Mouse (Mus musculus) yolk sac, embryonic 10.5 days (tissue): ENCODE measurements around the gene Gm9803.

Experiments
- DNase-seq: peaks from one replicate; pipeline ENCODE4 v3.0.0-alpha.2; 2017; ENCODE audit warnings: low spot score

The Gm9803 gene

DNA sequence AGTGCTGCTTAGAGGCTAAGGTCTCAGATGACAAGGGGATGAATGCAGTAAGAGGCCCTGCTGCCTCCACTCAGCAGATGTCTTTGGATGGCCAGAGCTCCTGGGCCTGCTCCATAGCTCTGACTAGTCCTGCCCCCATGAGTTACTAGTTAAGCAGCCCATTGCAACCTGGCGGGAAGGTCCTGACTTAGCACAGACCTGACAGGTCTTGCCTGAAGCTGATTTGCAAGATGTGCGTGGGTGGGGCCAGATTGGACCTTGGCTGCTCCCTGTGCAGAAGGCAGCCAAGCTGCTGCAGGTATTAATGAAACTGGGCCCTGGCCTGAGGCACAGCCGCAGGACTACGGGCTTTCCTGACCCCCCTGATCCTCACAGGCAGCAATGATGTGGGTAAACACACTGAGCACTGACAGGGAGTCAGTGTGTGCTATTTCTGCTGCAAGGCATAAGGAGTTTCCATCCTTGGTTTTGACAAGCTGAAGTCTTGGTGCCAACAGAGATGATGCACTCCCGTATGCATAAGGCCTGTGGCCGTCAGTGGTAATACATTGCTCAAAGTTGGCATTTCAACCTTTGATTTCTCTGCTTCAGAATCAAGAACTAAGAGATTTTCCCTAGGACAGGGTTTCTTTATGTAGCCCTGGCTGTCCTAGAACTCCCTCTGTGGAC, 6.8 kb upstream of the Gm9803 start:
- DNase-seq = peak; percentile 85

DNA sequence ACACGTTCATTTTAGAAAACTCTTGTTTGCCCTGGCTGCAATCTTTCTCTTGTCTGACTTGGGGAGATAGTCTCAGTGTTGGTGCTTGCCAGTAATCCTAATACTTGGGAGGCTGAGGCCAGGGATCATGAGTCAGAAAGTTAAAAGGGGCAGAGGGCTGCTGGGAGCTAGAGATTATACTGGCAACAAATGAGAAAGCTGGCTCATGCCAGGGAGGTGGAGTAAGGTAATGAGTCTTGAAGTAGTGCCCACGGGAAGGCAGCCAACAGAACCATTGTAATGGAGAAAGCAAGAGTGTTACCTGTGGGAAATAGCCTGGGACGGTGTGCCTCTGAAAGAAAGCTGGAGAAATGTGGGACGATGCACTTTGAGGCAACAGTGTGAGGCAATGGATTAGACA, 6.0 kb upstream of the Gm9803 start:
- DNase-seq = no peak

DNA sequence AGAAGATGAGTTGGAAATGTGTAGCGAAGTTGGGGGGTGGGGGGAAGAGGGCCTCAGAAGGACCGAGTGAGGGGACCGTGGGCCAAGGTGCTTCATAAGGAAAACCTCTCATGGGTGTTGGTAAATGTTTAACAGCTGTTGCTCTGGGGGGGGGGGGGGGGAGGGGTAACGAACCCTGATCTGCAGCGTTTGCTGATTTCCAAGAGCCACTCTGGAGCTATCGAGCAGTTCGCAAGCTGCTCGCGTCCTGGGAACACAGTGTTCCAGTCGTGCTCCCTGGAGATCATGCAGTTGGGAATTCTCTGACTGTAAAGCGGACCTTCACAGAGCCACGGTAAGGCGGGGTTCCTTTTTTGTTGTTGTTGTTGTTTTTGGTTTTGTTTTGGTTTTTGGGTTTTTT, 5.5 kb upstream of the Gm9803 start:
- DNase-seq = peak; percentile 84

DNA sequence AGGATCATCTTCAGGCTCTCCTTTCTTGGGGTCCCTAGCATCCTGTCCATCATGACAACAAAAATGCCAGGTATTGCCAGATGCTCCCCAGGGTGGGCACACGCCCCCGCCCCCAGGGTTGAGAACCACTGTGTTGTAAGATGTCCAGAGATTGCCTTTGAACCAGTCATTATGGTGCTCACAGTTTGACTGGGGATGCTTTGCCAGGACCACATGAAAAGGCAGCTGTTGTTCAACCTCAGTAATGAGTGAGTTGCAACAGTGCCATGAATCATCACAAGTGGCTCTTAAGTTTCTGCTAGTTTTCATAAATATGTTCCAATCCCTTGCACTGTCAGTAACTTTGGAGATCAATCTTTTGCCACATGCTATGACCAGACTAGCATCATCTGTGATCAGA, 3.9 kb upstream of the Gm9803 start:
- no peak for DNase-seq

DNA sequence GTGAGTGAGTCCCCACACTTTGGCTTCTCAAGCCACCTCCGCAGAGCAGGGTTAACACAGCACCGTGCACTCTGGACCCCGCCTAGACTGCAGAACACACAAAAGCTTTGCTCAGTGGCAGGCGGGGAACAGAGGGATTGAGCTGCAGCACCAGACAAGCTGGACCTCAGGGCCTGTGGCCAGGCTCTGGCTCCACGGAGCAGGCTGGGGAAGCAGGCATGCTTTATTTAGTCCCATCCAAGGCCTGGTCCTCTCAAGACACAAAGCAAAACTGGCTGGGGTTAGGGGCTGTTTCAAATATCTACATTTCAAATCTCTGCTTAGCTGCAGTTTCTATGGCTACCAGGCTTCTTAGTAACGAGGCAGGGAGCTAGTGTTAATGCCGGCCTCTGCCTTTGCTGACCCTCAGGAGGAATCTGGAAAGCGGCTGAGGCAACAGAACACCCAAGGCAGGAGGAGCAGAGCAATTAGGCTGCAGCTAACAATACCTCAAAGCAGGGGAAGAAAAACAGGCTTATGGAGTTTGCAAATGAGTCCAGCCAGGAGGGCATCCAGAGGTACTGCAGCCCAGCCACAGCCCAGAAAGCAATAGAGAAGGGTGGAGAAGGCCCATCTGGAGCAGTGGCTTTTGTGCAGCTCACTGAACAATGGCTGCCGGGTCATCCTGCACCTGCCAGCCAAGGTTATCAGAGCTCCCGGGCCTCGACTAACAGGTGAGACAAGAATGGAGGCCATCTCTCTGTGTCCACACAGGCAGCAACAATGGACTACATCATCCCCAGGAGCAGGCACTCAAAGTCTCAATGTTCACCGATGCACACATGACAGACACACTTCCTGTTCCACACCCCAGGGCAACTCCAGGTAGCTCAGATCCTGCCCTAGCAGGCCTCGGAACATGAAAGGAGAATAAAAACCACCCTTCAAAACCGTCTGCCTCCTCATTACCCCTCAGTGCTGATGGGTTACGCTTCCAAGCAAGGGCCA, 3.7 kb downstream of the Gm9803 start:
- DNase-seq = peak; percentile 64

DNA sequence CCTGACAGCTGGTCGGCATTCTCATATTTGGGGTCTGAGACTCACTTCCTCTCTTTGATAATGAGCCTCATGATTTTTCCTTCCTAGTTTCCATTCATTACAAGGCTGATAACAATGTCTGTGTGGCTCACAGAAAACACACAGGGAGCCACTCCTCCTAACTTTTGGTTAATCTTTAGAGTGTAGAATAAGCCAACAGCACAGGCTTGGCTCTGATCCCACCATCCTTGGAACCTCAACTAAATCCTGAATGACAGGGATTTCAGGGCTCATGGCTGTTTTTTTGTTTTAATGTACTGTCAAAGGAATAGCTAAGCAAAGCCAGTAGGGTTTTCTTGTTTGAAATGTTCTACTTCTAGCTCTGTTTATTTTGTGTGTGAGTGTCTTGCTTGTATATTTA, 10.5 kb downstream of the Gm9803 start:
- DNase-seq = no peak

DNA sequence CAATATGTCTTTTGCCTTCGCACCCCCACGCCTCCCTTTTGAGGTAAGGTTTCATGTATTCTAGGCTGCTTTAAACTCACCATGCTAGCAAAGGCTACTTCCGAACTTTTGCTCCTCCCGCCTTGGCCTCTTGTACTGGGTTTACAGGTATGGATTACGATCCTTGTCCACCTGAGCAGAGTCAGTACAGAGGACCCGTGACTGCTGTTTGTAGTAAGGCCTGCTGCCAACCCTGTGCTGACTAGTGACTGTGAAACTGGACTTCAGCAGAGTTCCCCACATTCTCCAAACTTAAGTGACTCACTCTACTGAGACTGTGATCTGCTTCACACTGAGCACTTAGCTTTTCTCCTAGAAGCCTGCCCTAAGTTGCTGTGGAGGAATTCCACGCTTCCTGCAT, 13.8 kb downstream of the Gm9803 start:
- DNase-seq = no peak

DNA sequence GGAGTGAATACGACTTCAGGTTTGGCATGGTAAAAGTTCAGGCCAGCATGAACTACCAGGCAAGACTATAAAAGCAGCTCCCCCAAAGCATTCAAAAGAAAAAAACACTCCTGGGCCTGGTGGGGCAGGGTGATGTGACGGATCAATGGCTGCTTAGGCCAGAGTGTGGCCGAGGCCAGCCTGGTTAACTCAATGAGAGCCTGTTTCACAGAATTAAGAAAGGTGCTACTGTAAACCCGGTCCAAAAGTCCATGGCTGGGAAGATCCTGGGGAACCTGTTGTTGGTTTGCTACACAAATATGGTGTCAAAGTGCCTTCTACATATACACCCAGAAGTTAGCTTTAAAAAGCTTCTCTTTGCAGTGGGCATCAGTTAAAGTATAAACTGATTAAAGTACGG, 14.9 kb downstream of the Gm9803 start:
- DNase-seq = no peak

DNA sequence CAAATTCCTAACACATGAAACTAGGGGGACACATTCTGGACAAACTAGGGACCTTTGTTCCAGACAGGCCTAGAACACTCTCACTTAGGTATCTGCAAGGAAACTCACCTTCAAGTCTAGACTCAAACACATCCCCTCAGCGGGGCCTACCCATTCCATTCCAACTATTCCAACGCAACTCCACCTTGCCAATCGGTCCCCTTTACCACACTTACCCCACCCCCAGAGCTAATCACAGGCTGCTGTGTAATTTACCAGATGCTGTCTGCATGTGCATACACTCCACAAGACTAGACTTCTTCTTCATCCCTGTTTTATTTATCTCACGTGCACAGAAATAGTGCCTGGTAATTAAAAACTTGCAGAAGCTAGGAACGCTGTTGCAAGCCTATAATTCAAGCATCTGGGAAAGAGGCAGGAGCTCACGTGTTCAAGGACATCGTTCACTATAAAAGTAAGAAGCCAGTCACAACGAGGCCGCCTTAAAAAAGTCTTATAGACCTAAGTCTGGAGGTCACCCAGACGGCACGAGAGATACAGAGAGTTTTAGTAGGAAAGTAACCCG, 15.9 kb downstream of the Gm9803 start:
- no peak for DNase-seq

DNA sequence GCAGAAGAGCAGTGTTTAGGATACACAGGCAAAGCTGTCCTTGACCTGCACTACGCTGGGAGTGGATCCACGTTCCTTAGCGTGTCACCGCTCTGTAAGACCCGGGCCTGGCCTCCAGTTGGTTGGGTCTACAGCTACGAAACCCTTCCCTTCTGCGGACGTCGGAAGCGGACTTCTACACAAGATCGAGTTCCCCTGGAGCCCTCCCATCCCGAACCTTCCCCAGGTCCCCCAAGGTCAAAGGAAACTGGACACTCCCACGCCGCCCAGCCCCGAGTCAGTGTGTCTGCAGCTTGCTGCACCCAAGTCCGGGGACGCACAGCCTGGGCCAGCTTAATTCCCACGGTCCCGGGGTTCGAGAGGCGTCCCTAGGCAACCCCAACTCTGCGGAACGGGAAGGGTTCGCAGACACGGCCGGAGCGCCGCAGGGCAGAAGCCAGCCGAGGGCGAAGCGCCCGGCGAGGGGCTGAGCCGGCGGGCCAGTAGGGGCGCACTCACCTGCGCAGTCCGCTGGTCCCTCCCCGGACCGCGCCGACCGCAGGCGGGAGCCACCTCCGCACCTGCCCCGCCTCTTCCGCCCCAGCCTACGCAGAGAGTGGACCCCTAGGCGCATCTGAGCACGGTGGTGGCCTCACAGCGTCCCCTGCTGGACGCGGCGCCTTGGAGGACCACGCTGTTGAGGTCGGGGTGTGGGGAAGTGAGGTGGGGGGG, 16.7 kb downstream of the Gm9803 start, which contains the start of gene 1700021F05Rik:
TSS of gene 1700021F05Rik (minus strand) at position 553 of the 711 bp plus-strand sequence.
- peak; percentile 94 for DNase-seq

DNA sequence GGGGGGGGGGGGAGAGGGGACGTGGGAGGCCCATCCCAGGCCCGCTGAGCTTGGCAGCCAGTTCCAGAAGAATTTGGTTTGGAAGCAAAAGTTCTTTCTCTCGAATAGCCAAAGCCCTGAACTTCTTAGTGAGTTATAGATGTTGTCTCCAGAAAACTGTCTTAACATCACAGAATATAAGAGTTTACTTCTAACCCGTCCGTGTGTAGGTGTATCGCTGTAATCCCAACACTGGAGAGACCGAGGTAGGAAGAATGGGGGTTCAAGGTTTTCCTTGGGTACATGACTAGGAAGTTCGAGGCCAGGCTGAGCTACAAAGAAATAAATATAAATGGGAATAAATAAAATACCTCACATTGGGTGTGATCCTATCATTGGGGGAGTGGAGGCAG, 17.3 kb downstream of the Gm9803 start:
- DNase-seq = no peak

DNA sequence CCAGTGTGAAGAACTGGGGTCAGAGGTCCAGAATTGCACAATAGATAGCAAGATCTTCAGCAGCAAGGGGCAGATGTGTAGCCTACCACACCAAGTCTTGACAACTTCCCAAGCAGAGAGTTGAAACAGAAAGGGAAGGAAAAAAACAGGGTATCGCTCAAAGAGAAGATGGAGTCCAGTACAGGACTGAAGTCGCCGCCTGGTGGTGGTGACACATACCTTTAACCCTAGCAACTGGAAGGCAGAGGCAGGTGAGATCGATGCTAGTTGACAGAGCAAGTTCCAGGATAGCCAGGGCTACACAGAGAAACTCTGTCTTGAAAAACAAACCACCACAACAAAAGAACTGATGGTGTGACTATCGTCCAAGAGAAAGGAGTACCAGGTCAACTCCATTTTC, 25.5 kb downstream of the Gm9803 start:
- peak; percentile 28 for DNase-seq

DNA sequence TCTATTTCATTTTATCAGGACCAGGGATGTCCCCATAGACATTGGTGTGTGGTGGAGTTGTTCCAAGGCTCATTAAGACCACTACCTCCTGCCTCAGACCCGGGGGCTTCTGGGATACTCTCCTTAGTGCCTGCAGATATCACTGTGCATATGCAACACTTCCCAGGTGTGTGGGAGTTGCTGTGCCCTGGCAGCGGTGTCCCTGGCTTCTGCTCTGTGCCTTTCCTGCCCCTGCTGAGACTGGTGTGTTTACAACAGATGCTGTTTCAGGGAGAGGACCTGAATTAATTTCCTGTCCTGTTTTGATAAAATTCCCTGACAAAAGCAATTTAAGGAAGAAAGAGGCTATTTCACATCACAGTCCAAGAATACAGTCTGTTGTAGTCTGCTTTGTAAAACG, 27.0 kb downstream of the Gm9803 start:
- no peak for DNase-seq

DNA sequence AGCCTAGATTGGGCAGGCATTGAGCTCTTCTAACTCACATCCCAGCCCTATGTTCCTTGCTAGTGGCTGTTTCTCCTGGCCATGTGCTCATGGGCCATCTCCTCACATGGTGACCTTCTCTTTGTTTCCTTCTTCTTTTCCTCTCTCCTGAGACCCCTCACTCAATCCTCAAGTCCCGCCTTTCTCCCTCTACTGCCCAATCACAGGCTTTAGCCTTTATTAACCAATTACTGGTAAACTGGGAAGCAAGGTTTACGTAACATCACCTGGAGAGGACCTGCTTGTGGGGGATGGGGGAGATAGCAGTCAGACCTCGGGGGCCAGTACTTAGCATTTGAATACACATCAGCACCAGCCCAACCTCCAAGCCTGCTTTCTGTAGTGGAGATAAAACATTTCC, 27.5 kb downstream of the Gm9803 start:
- no peak for DNase-seq

DNA sequence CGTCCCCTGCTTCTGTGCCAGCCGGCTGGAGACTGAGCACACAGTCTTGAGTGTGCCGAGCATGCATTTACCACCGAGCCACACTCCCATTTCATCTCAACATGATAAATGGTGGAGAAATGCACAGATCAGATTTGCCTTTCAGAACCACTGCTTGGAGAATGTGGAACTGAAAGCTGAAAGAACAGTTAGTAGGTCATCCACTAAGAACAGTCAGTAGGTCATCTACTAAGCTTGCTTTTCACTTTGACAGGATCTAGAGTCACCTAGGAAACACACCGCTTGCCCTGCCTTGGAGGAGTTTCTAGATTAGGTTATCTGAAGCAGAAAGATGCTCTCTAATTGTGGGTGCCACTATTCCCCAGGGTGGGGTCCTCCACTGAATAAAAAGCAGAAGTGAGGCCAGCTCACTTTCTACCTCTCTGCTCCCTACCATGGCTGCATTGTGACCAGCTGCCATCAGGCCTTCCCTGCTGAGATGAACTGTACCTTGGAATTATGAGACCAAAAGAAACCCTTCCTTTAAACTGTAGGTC, 33.8 kb downstream of the Gm9803 start:
- no peak for DNase-seq

DNA sequence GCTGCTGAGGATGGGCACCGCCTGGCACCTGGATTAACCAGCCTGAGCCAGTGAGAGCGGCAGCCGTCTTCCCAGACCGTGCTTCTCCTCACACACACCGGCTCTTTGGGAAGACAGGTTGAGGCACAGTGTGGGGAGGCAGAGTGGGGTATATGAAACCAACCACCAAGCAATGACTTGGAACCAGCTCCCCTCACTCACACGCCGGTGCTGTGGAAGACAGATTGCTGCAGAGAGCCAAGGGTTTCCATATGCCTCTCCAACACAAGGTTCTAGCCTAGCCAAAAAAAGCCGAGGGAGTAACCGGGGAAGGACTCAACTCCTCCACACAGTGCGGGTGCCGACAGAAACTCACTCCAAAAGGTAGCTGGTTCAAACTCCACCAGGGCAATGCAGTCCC, 35.4 kb downstream of the Gm9803 start:
- DNase-seq = no peak

DNA sequence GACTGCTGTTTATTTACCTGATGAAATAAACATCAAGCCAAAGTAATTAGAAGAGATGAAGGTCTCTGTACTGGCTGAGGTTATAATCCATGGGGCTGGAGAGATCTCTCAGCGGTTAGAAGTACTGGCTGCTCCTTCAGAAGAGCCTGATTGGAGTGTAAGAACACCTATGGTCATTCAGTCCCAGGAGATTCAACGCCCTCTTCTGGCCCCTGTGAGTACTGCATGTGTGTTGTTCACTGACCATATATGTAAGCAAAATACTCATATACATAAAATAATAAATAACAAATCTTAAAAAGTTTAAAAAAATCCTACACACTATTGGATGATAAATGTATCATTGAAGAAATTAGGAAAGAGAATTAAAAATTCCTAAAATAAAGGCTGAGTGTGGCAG, 36.9 kb downstream of the Gm9803 start:
- no peak for DNase-seq

DNA sequence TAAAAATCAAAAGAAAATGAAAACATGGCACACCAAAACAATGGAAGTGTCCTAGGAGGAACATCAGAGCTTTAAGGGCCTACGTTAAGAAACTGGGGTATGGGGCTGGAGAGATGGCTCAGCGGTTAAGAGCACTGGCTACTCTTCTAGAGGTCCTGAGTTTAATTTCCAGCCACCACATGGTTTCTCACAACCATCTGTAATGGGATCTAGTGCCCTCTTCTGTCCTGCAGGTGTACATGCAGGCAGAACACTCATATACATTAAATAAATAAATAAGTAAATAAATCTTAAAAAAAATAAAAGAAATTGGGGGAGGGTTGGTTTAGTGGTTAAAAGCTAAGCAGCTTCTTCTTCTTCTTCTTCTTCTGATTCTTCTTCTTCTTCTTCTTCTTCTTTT, 37.4 kb downstream of the Gm9803 start:
- DNase-seq = no peak
